Mouse (Mus musculus) WW6 (cell line): ENCODE measurements around the gene Magohb.
"Not testable (repeated sequence)": the region's sequence is repeated elsewhere in the genome, so short reads cannot be mapped to it uniquely, and the experiment has no call there.

Source experiments
- DNase-seq: peaks from one replicate; pipeline ENCODE4 v3.0.0-alpha.2; 2013; ENCODE audit warnings: low read depth, low spot score

Magohb gene

GRCm38 (mm10) chr6:131292991-131293788 lies at the start of gene Magohb:
TSS of gene Magohb (minus strand) at chr6:131293244.
- DNase-seq, result peak; percentile 54

- no peak for DNase-seq
Measured at GRCm38 (mm10) chr6:131340082-131340481, 47.0 kb upstream of the Magohb start.

- no peak for DNase-seq
Measured at GRCm38 (mm10) chr6:131339309-131339708, 46.3 kb upstream of the Magohb start.

- DNase-seq, result no peak
Measured at GRCm38 (mm10) chr6:131338787-131339186, 45.7 kb upstream of the Magohb start.

- no peak for DNase-seq
Measured at GRCm38 (mm10) chr6:131327076-131327475, 34.0 kb upstream of the Magohb start.

- no peak for DNase-seq
Measured at GRCm38 (mm10) chr6:131321854-131322639, 29.0 kb upstream of the Magohb start.

GRCm38 (mm10) chr6:131316155-131317101 lies 23.4 kb upstream of the Magohb start:
- no peak for DNase-seq

- DNase-seq, result no peak
Measured at GRCm38 (mm10) chr6:131308031-131308430, 15.0 kb upstream of the Magohb start.

- DNase-seq, result no peak
Measured at GRCm38 (mm10) chr6:131304776-131305175, 11.7 kb upstream of the Magohb start.

- no peak for DNase-seq
Measured at GRCm38 (mm10) chr6:131298531-131298930, 5.5 kb upstream of the Magohb start.

GRCm38 (mm10) chr6:131294435-131295112 lies 1.5 kb upstream of the Magohb start:
- DNase-seq, result no peak

- no peak for DNase-seq
Measured at GRCm38 (mm10) chr6:131293916-131294315, 872 bp upstream of the Magohb start.

GRCm38 (mm10) chr6:131292276-131292990 lies 611 bp downstream of the Magohb start:
- DNase-seq, result no peak

- DNase-seq, result peak; percentile 22
Measured at GRCm38 (mm10) chr6:131290430-131290829, 2.6 kb downstream of the Magohb start.

- not testable (repeated sequence) for DNase-seq
Measured at GRCm38 (mm10) chr6:131278160-131278559, 14.9 kb downstream of the Magohb start.

- DNase-seq, result no peak
Measured at GRCm38 (mm10) chr6:131276659-131277058, 16.4 kb downstream of the Magohb start.

GRCm38 (mm10) chr6:131272311-131272710 lies 20.7 kb downstream of the Magohb start:
- DNase-seq, result no peak

- no peak for DNase-seq
Measured at GRCm38 (mm10) chr6:131270312-131270711, 22.7 kb downstream of the Magohb start.

GRCm38 (mm10) chr6:131269599-131269998 lies 23.4 kb downstream of the Magohb start:
- DNase-seq, result no peak

- no peak for DNase-seq
Measured at GRCm38 (mm10) chr6:131264175-131264574, 28.9 kb downstream of the Magohb start.
